Mouse (Mus musculus) myocyte (in vitro differentiated cells): ENCODE measurements around the gene Hspb8.
"Not testable (repeated sequence)": the region's sequence is repeated elsewhere in the genome, so short reads cannot be mapped to it uniquely, and the experiment has no call there.

Experiments used
- MAX ChIP-seq: IDR thresholded peaks from one replicate; pipeline ENCODE4 v1.6.1; 2011; ENCODE audit warnings: low read depth, mild to moderate bottlenecking, control low read depth
- POLR2A ChIP-seq: IDR thresholded peaks from one replicate; pipeline ENCODE4 v1.6.1; 2011; ENCODE audit warnings: low read depth, mild to moderate bottlenecking, control low read depth, moderate library complexity; ENCODE audit not compliant: insufficient read length
- REST ChIP-seq: IDR thresholded peaks from one replicate; pipeline ENCODE4 v1.6.1; 2011; ENCODE audit warnings: mild to moderate bottlenecking, control low read depth, moderate library complexity; ENCODE audit not compliant: insufficient read depth, insufficient read length

DNA sequence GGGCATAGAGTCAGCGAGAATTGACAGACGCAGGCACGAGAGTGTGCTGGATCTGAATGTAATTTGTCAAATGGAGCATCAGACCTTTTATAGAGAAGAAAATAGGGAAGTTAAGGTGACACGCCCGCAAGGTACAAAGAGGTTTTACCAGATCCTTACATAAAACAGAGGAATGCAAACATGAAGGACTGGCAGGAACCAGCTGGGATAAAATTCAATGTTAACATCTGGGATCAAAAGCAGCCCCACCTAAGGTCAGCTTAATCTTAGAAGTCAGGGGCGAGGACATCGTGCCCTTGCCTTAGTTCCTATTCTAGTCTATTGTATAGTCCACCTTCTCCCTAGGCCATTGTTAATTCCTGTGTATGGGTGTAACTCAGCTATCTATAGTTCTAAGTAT, 40.0 kb downstream of the Hspb8 start:
- not testable (repeated sequence) for TF ChIP-seq REST, POLR2A, MAX
